Mouse (Mus musculus): ENCODE measurements at regions not wholly inside any gene's neighbourhood (a gene's known extent, or its start where the extent isn't known, plus 50 kb on each side); places are given as distances from the start of the nearest gene placed in this dataset.

DNA sequence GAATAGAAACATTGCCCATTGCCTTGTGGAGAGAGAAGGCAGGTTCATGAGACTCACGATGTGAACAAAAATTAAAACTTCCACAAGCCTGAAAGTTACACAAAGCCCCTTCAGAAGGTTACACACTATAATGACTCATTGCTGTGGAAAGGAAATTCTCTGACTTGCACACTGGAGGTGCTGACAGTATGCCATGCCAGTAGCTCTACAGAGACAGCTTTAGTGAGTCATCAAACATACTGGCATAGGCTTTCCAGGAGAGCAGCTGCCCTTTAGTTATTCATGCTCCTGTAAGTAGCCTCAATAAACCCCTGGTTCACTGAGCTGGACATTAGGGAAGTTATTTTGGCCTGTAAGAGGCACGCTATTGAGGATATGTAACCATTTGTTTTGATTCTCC lies 371.3 kb upstream of the Fsip2 start:
- H3K27me3 ChIP-seq (ENCODE audit: control insufficient read depth, insufficient read depth, low read length), result no peaks in the 10 kb centered on the region
- 43% methylated on average over 2 of the region's 2 CpGs for WGBS

GRCm38 (mm10) chr2:82573841-82574240 lies 369.6 kb upstream of the Fsip2 start:
- Histone ChIP-seq H3K4me3 (ENCODE audit: low read depth, low read length) (no peak overlapping the region), H3K27ac (ENCODE audit: low read depth) (no peak overlapping the region), H3K27me3 (ENCODE audit: control insufficient read depth, insufficient read depth, low read length) (no peaks in the 10 kb centered on the region), H3K4me1 (ENCODE audit: control insufficient read depth, insufficient read depth) (no peaks in the 10 kb centered on the region), H3K9ac (replicated peaks; ENCODE audit: low read depth, low read length) (no peak overlapping the region), H3K4me2 (ENCODE audit: low read depth, low read length) (no peak overlapping the region), H3K9me3 (replicated peaks; ENCODE audit: control insufficient read depth, low read length) (no peaks in the 10 kb centered on the region), H3K36me3 (replicated peaks; ENCODE audit: control insufficient read depth, insufficient read depth, low read length) (no peaks in the 10 kb centered on the region)
- DNase-seq (ENCODE audit: low spot score), result no peak
- ATAC-seq (ENCODE audit: insufficient read depth, low read depth), result no peak
- TF ChIP-seq CTCF (IDR thresholded peaks at IDR 0.05; ENCODE audit: low read depth) (no peak), EP300 (IDR thresholded peaks at IDR 0.05; ENCODE audit: low read depth) (no peak)
- 81% methylated on average over 1 of the region's 1 CpGs for WGBS

More for the DNA sequence above, 371.3 kb upstream of the Fsip2 start:
- Histone ChIP-seq H3K9me3 (replicated peaks; ENCODE audit: control insufficient read depth, low read length) (no peaks in the 10 kb centered on the region), H3K4me2 (ENCODE audit: low read depth, low read length) (no peak overlapping the region), H3K9ac (replicated peaks; ENCODE audit: low read depth, low read length) (no peak overlapping the region), H3K27ac (ENCODE audit: low read depth) (no peak overlapping the region), H3K4me1 (ENCODE audit: control insufficient read depth, insufficient read depth) (no peaks in the 10 kb centered on the region), H3K36me3 (replicated peaks; ENCODE audit: control insufficient read depth, insufficient read depth, low read length) (no peaks in the 10 kb centered on the region), H3K4me3 (ENCODE audit: low read depth, low read length) (no peak overlapping the region)
- DNase-seq (ENCODE audit: low spot score) (peak; percentile 10), ATAC-seq (ENCODE audit: insufficient read depth, low read depth) (peak; percentile 51; the same call in 1 of the 2 replicates)
- TF ChIP-seq CTCF (IDR thresholded peaks at IDR 0.05; ENCODE audit: low read depth) (no peak), EP300 (IDR thresholded peaks at IDR 0.05; ENCODE audit: low read depth) (no peak)

GRCm38 (mm10) chr2:82579665-82580064 lies 363.8 kb upstream of the Fsip2 start:
- TF ChIP-seq EP300 (IDR thresholded peaks at IDR 0.05; ENCODE audit: low read depth) (no peak), CTCF (IDR thresholded peaks at IDR 0.05; ENCODE audit: low read depth) (no peak)
- H3K4me3 ChIP-seq (ENCODE audit: low read depth, low read length), result no peak overlapping the region
- H3K27me3 ChIP-seq (ENCODE audit: control insufficient read depth, insufficient read depth, low read length), result no peaks in the 10 kb centered on the region
- no peak overlapping the region for H3K9ac ChIP-seq (replicated peaks; ENCODE audit: low read depth, low read length)
- H3K9me3 ChIP-seq (replicated peaks; ENCODE audit: control insufficient read depth, low read length), result no peaks in the 10 kb centered on the region
- H3K36me3 ChIP-seq (replicated peaks; ENCODE audit: control insufficient read depth, insufficient read depth, low read length), result no peaks in the 10 kb centered on the region
- WGBS, result 72% methylated on average over 1 of the region's 1 CpGs
- no peaks in the 10 kb centered on the region for H3K4me1 ChIP-seq (ENCODE audit: control insufficient read depth, insufficient read depth)
- no peak overlapping the region for H3K27ac ChIP-seq (ENCODE audit: low read depth)
- ATAC-seq (ENCODE audit: insufficient read depth, low read depth), result no peak
- no peak for DNase-seq (ENCODE audit: low spot score)
- no peak overlapping the region for H3K4me2 ChIP-seq (ENCODE audit: low read depth, low read length)

- Histone ChIP-seq H3K36me3 (replicated peaks; ENCODE audit: control insufficient read depth, insufficient read depth, low read length) (no peaks in the 10 kb centered on the region), H3K4me1 (ENCODE audit: control insufficient read depth, insufficient read depth) (no peaks in the 10 kb centered on the region), H3K4me2 (ENCODE audit: low read depth, low read length) (no peak overlapping the region), H3K4me3 (ENCODE audit: low read depth, low read length) (no peak overlapping the region), H3K9ac (replicated peaks; ENCODE audit: low read depth, low read length) (no peak overlapping the region), H3K27me3 (ENCODE audit: control insufficient read depth, insufficient read depth, low read length) (no peaks in the 10 kb centered on the region), H3K9me3 (replicated peaks; ENCODE audit: control insufficient read depth, low read length) (0 out of 2 replicates have a peak, but pooled peaks cover 9% of the 10 kb centered on the region), H3K27ac (ENCODE audit: low read depth) (no peak overlapping the region)
- no peak for TF ChIP-seq EP300 (IDR thresholded peaks at IDR 0.05; ENCODE audit: low read depth)
- no peak for TF ChIP-seq CTCF (IDR thresholded peaks at IDR 0.05; ENCODE audit: low read depth)
- no peak for DNase-seq (ENCODE audit: low spot score)
- 80% methylated on average over 3 of the region's 3 CpGs for WGBS
- no peak for ATAC-seq (ENCODE audit: insufficient read depth, low read depth)
Measured at GRCm38 (mm10) chr2:82616185-82616584, 327.2 kb upstream of the Fsip2 start.

- Histone ChIP-seq H3K27ac (ENCODE audit: low read depth) (no peak overlapping the region), H3K4me2 (ENCODE audit: low read depth, low read length) (no peak overlapping the region)
- WGBS, result 55% methylated on average over 1 of the region's 1 CpGs
Measured at GRCm38 (mm10) chr2:82620553-82620952, 322.9 kb upstream of the Fsip2 start.

GRCm38 (mm10) chr2:82644428-82644827 lies 299.0 kb upstream of the Fsip2 start:
- H3K4me2 ChIP-seq (ENCODE audit: low read depth, low read length), result no peak overlapping the region
- TF ChIP-seq EP300 (IDR thresholded peaks at IDR 0.05; ENCODE audit: low read depth), result no peak
- TF ChIP-seq CTCF (IDR thresholded peaks at IDR 0.05; ENCODE audit: low read depth), result no peak
- H3K4me3 ChIP-seq (ENCODE audit: low read depth, low read length), result no peak overlapping the region
- ATAC-seq (ENCODE audit: insufficient read depth, low read depth) (no peak), DNase-seq (ENCODE audit: low spot score) (no peak)
- no peaks in the 10 kb centered on the region for H3K27me3 ChIP-seq (ENCODE audit: control insufficient read depth, insufficient read depth, low read length)
- 48% methylated on average over 1 of the region's 1 CpGs for WGBS
- no peaks in the 10 kb centered on the region for H3K36me3 ChIP-seq (replicated peaks; ENCODE audit: control insufficient read depth, insufficient read depth, low read length)
- no peak overlapping the region for H3K27ac ChIP-seq (ENCODE audit: low read depth)
- no peaks in the 10 kb centered on the region for H3K4me1 ChIP-seq (ENCODE audit: control insufficient read depth, insufficient read depth)
- H3K9me3 ChIP-seq (replicated peaks; ENCODE audit: control insufficient read depth, low read length), result no peaks in the 10 kb centered on the region
- H3K9ac ChIP-seq (replicated peaks; ENCODE audit: low read depth, low read length), result no peak overlapping the region

More at GRCm38 (mm10) chr2:82620553-82620952, 322.9 kb upstream of the Fsip2 start:
- Histone ChIP-seq H3K36me3 (replicated peaks; ENCODE audit: control insufficient read depth, insufficient read depth, low read length) (no peaks in the 10 kb centered on the region), H3K4me3 (ENCODE audit: low read depth, low read length) (no peak overlapping the region), H3K27me3 (ENCODE audit: control insufficient read depth, insufficient read depth, low read length) (no peaks in the 10 kb centered on the region), H3K9me3 (replicated peaks; ENCODE audit: control insufficient read depth, low read length) (0 out of 2 replicates have a peak, but pooled peaks cover 6% of the 10 kb centered on the region), H3K9ac (replicated peaks; ENCODE audit: low read depth, low read length) (no peak overlapping the region), H3K4me1 (ENCODE audit: control insufficient read depth, insufficient read depth) (no peaks in the 10 kb centered on the region)
- no peak for TF ChIP-seq EP300 (IDR thresholded peaks at IDR 0.05; ENCODE audit: low read depth)
- no peak for TF ChIP-seq CTCF (IDR thresholded peaks at IDR 0.05; ENCODE audit: low read depth)
- ATAC-seq (ENCODE audit: insufficient read depth, low read depth), result no peak
- no peak for DNase-seq (ENCODE audit: low spot score)
